Mouse (Mus musculus) T-helper 1 cell (primary cell): Measurements from ENCODE around the gene Rcn3.

ENCODE experiments used
- in situ Hi-C: fragments of 300-600 bp; cut with MboI, MseI; formaldehyde crosslinking; loops from one replicate; pipeline ENCODE4 v1.15.1; 2025; ENCODE audit warnings: high pct_unique_total_duplicates

The Rcn3 gene

DNA sequence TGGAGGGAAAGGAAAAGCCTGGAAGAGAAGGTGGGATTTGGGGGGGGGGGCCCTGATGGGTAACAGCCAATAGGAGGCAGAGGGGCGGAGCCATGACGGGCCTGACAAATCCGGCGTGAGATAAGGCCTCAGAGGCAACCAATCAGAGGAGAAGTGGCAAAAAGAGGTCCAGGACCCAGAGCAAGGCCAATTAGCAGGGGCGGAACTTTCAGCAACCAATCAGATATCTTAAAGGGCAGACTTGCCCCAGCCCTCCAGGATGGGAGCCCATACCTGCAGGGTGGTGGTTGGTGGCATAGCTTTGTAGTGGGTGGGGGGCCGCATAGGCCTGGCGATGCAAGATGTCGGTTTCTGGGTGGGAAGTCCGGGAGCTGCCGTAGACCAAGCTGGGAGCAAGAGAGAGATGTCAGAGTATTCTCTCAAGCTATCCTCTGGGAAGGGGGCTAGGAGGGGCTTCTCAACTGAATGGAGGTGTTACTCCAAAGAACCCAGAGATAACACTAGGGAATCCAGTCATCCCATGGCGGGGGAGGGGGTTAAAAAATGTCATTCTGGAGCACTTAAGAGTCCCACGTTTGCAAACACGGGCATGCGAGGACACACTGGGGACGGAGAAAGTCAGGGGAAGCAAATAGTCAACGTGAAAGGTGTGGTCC, 40.9 kb downstream of the Rcn3 start:
- in situ Hi-C loops, result no loop called here

DNA sequence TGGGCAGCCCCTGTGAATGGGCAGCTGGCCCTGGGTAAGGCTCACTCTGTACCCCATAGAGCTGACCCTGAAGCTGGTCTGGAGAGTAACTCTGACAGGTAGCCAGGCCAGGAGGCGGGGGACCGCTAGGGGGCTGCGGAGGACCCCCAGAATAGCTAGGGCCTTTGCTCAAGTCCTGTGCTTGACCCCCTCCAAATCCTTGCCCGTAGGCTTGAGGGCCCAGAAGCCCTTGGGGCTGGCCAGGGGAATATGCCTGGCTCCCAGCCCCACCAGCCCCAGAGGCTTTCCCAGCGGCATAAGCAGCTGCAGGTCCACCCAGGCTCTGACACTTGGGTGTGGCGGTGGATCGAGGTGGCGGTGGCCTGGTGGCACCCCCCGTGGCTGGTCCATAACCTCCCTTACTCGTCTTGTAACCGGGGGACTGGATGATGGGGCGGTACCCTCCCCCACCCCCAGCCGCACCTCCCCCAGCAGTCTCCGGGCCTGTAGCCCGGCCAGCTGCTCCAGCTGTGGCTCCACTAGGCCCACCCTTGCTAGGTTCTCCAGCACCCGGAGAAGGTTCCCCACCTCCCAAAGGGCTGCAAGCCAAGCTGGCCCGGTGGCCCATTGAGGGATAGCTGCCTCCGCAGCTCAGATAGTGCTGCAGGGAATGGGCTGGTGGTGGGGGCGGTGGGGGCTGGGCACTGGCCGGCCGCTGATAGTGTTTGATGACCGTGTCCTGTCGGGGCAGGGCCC, 42.9 kb downstream of the Rcn3 start:
- in situ Hi-C loops, result no loop called here

DNA sequence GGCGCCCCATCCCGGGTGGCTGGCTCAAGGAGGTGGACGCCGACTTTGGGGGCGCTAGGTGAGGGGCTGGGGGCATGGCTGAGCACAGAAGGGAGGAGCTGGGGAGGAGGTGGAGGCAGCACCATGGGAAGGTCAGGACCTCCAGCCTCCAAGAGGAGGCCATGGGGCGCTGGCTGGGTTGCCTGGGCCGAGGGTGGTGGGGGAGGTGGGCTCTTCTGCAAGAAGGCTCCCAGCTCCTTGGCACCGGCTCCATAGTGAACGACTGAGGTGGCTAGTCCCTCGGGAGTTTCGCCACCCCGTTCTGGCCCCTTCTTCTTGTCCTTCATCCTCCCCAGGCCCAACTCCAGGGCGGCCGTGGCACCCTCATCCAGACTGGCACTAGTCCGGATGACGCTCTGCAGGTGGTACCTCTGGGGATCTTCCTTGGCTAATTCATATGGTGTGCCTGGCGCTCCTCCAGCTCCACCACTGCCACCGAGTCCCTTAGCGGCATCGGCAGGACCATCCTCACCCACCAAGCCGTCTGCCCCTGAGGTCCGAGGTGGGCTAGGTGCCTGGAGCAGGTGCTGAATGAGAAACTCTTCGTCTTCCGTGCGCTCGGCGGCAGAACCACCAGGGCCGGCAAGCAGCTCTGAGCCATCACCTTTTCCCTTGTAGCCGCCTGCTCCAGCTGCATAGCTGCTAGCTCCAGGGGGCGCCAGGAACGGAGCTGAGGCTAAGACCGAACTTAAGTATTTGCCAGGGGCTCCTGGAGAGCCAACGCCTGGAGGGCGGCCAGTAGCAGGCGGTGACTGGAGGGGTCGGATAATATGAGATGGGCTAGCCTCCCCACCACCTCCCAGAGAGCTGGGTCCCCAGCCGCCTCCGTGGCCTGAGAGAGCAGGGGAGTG, 43.8 kb downstream of the Rcn3 start:
- in situ Hi-C loops, result no loop called here

GRCm38 (mm10) chr7:45047491-45047890, 44.5 kb downstream of the Rcn3 start:
- in situ Hi-C loops, result no loop called here

DNA sequence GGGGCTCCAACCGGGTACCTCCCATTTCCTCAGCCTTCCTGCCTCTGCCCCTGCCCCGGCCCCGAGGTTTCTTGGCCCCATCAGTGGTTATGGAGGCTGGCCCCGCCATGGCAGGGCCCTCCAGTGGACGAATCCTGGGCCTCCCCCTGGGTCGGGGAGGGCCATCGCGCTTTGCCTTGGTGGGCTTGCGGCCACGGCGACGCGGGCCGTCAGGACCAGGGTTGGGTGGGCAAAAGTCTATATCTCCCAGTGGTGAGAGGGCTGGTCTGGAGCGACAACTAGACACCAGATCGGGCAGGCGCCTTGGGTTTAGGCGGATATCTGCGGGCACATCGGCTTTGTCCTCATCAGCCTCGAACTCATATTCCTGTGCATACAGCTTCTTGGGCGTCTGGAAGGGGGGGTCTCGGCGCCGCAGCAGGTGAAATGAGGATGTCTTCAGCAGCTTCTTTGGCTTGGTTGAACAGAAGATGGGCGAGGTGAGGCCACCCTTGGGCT, 45.1 kb downstream of the Rcn3 start:
- in situ Hi-C loops, result no loop called here

DNA sequence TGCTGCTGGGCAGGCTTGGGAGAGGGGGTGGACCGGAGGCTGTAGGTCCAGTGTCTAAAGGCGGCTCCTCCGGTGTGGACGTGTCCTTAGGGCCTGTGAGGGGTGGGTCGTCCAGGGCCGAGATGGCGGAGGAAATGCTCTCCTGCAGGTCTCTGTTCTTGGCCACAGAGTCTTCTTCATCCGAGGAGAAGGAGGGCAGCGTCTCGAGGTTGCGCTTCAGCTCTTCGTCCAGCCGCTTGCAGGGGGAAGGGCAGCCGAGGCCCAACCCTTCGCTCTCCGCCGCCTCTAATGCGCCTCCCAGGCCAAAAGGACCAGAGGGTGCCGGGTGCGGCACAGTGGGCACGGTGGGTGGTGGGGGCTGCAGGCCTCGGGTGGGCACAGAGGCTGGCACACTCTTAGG, 46.3 kb downstream of the Rcn3 start:
- in situ Hi-C loops, result no loop called here

DNA sequence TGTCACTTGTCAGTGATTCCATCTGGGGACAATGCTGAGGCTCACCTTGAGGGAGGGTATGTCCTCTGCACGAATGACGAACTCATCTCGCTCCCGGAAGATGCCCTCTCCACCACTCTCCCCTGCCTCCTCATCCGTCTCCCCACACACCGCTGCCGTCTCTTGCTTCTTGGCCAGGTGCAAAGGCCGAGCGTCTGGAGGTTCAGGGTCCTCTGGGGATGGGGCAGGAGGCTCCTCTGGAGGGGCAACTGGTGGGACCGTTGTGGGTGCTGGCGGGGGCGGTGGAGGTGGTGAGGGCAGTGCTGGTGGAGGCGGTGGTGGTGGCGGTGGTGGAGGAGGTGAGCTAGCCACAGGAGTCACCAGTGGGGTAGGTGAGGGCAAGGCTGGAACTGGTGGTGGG, 48.7 kb downstream of the Rcn3 start:
- in situ Hi-C loops, result no loop called here

DNA sequence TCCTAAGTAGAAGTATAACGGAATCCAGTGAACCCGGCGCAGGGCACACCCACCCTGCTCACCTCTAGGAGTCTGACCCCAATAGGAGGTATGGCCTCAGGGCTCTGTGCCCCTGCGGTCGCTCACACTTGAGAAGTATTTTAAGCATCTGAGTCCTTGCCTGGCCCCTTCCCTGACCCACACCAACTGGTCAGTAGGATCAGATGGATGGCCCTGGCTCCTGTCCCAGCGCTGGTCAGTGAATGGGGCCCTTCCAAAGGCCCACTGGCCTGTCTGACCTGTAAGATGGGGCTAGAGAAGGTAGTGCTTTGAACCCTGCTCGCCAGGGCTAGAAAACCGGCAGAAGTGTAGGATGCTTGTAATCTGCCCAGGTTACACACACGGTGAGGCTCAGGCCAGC, 51.2 kb downstream of the Rcn3 start:
- in situ Hi-C loops, result no loop called here

DNA sequence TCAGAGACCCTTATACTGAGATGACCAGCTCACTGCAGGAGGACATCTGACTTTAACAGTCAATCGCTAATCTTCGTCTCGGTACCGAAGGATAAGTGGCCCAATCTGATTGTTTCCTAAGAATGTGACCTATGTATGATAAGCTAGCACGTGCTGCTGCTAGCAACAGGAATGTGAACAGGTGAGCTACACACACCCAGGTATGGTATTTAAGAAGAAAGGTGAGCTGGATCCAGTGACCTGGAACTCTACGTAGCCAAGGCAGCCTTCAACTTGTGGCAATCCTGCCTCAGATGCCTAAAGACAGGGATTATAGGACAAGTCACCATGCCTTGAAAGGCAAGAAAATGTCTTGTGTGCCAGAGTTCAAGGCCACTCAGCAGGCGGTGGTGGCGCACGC, 53.6 kb downstream of the Rcn3 start:
- in situ Hi-C loops, result no loop called here

DNA sequence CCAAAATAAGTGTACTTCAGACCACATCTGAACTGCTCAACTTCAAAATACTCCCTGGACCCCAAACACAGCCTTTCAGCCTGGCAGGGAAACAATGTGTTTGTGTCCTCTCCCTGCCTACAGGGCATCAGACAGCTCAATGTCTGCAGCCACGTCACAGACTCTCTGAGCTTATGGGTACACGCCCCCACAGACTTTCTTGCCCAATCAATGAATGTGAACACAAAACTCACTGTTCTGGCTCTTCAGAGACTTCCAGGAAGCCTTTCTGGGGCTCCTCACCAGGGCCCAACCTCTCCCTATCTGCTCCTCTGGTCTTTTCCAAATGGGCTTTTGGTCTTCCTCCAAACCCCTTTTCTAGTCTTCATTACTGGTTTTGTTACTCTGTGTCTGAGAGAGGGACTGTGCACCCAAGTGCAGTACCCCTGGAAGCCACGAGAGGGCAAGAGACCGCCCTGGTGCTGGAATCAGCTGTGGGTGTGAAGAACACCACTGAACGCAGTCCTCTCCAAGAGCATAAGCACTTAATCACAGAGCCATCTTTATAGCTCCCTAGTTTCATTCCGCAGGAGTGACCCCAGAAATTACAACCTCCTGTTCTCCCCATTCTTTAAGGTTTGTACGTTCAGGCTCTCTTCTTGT, 54.2 kb downstream of the Rcn3 start:
- in situ Hi-C loops, result no loop called here

DNA sequence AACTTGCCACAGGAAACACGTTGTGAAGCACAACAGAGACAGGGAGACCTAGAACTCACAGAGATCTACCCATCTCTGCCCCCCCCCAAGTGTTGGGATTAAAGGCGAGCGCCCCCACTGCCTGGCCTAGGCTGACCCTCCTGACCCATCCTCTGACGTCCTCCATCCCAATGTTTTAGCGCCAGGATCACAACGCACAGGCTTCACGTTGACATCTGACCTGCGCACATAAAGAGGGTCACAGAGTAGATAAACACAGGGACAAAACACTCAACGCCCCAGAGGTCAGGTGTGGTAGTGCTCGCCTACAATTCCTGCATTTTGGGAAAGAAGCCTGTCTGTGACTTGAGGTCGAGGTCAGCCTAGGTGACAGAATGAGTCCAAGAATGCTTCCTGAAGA, 55.3 kb downstream of the Rcn3 start:
- in situ Hi-C loops, result no loop called here

GRCm38 (mm10) chr7:45035631-45036030, 56.4 kb downstream of the Rcn3 start:
- in situ Hi-C loops, result no loop called here

GRCm38 (mm10) chr7:45033722-45034359, 58.2 kb downstream of the Rcn3 start:
- in situ Hi-C loops, result loop anchor here (5.0 kb wide), 1 partner anchor 38 kb away; no protein-coding TSS in a partner anchor
